In genomic region chr3:57294742-57295525, GRCm38 (mm10) we compare ENCODE assay signal across 8 mouse cellular contexts. TPM values are rescaled to one million over a fixed set of nuclear protein-coding genes. Genes with fewer than 3 reads are reported as not detected.
DNase-seq lines count a peak whose midpoint lies in the region; ATAC-seq and TF ChIP-seq lines count a peak whose summit lies in the region.

No protein-coding gene starts in this region.

- no peaks in the 10 kb centered on the region for H3K27me3 ChIP-seq in liver, postnatal 0 days (ENCODE audit: insufficient read depth, low read length)
- no peaks in the 10 kb centered on the region for H3K27me3 ChIP-seq in intestine, embryonic 15.5 days (replicated peaks)

- TF ChIP-seq EP300 in liver, postnatal 0 days (IDR thresholded peaks at IDR 0.05; ENCODE audit: low read depth) = no peak

- H3K4me2 ChIP-seq in liver, postnatal 0 days (ENCODE audit: low read depth, low read length) = no peak overlapping the region; the same call in 1 of the 2 replicates
- H3K4me2 ChIP-seq in intestine, embryonic 15.5 days (replicated peaks) = peak overlapping the region; percentile 14; the same call in 1 of the 2 replicates

- 0 out of 2 replicates have a peak overlapping the region, but pooled peaks have one; percentile 21 for H3K9ac ChIP-seq in liver, postnatal 0 days (replicated peaks)
- H3K9ac ChIP-seq in intestine, embryonic 15.5 days = no peak overlapping the region

- H3K27ac ChIP-seq in liver, postnatal 0 days (ENCODE audit: low read depth) = peak overlapping the region; percentile 66; the same call in 1 of the 2 replicates
- peak overlapping the region; percentile 23 for H3K27ac ChIP-seq in intestine, embryonic 15.5 days

- TF ChIP-seq CTCF in liver, postnatal 0 days (IDR thresholded peaks at IDR 0.05; ENCODE audit: low read depth) = no peak
- peak; percentile 36 for TF ChIP-seq CTCF in lung, adult 2 months (IDR thresholded peaks at IDR 0.05; ENCODE audit: insufficient read depth, low read length)

- no peak for DNase-seq in liver, postnatal 0 days
- no peak for DNase-seq in liver
- DNase-seq in cerebellum, adult 18-20 months = peak; percentile 5
- DNase-seq in gastrocnemius, postnatal 4 days (ENCODE audit: low spot score in 2 of 2) = peak; percentile 19 to 46
- DNase-seq in lung, adult 2 months = peak; percentile 50
- peak; percentile 39 for DNase-seq in testis, postnatal 10 days (ENCODE audit: low spot score)

- H3K36me3 ChIP-seq in liver, postnatal 0 days (replicated peaks; ENCODE audit: insufficient read depth, low read length) = no peaks in the 10 kb centered on the region
- H3K36me3 ChIP-seq in intestine, embryonic 15.5 days = no peaks in the 10 kb centered on the region

- ATAC-seq in liver, postnatal 0 days = peak; percentile 49; the same call in 1 of the 2 replicates
- peak; percentile 67 for ATAC-seq in intestine, embryonic 15.5 days
- ATAC-seq in megakaryocyte progenitor cell, adult 5-6 weeks (replicated peaks; ENCODE audit: poor library complexity) = no peak

- peak; percentile 95 for TF ChIP-seq POLR2A in lung, adult 2 months (IDR thresholded peaks at IDR 0.05; ENCODE audit: borderline replicate concordance, extremely low read depth, low read depth, low read length)

- H3K4me1 ChIP-seq in liver, postnatal 0 days (ENCODE audit: insufficient read depth) = peaks cover 4% of the 10 kb centered on the region; the same call in 1 of the 2 replicates
- H3K4me1 ChIP-seq in intestine, embryonic 15.5 days (replicated peaks) = peaks cover 11% of the 10 kb centered on the region; the same call in 1 of the 2 replicates
- peaks cover 9% of the 10 kb centered on the region for H3K4me1 ChIP-seq in lung, adult 2 months (ENCODE audit: control insufficient read depth, insufficient read depth, low read length)

- H3K9me3 ChIP-seq in liver, postnatal 0 days (ENCODE audit: low read length) = no peaks in the 10 kb centered on the region
- no peaks in the 10 kb centered on the region for H3K9me3 ChIP-seq in intestine, embryonic 15.5 days

- WGBS in liver, postnatal 0 days (ENCODE audit: insufficient replicate concordance) = 52% methylated on average over 21 of the region's 21 CpGs
- WGBS in intestine, embryonic 15.5 days = 57% methylated on average over 21 of the region's 21 CpGs
- 28% methylated on average over 21 of the region's 21 CpGs for WGBS in lung, adult 2 months

- H3K4me3 ChIP-seq in liver, postnatal 0 days (ENCODE audit: low read depth, low read length) = no peak overlapping the region
- H3K4me3 ChIP-seq in intestine, embryonic 15.5 days (replicated peaks) = 0 out of 2 replicates have a peak overlapping the region, but pooled peaks have one; percentile 15
- H3K4me3 ChIP-seq in lung, adult 2 months (replicated peaks; ENCODE audit: extremely low read depth, low read depth, low read length) = peak overlapping the region; percentile 71

RNA-seq across cellular contexts. Expression of gene Tm4sf1, which starts 6.9 kb away (rescaled TPM):
- 26.9 and 29.5 TPM in 2 replicates for polyA plus RNA-seq in liver, postnatal 0 days (2015; fragmentation: Nextera tagmentation; extraction: Ambion mirVana)
- total RNA-seq in gastrocnemius, postnatal 4 days (2021) = 10 to 100 TPM; 48.9 to 58.0 TPM
- polyA plus RNA-seq in intestine, embryonic 15.5 days (2015; fragmentation: Nextera tagmentation; extraction: Ambion mirVana) = 71.3 and 72.9 TPM in 2 replicates
- polyA plus RNA-seq in lung, adult 2 months (2012; rRNA removed) = 204 and 323 TPM in 2 replicates
- total RNA-seq in megakaryocyte progenitor cell, adult 5-6 weeks (2015) = not detected in 2 replicates
- total RNA-seq in megakaryocyte progenitor cell, adult 5-6 weeks (2017) = not detected in 2 replicates

Comparison
In these comparisons a context has a peak if more than half of its experiments do, and no peak if none do; other contexts are left out.
1. DNase-seq: peak in cerebellum, adult 18-20 months (2 of 2), gastrocnemius, postnatal 4 days (2 of 2), lung, adult 2 months (single experiment) and testis, postnatal 10 days (single experiment); none in liver, postnatal 0 days (single experiment) and liver (single experiment).